Mouse (Mus musculus): ENCODE measurements around the gene Capn11. TPM values are rescaled to one million over a fixed set of nuclear protein-coding genes. Genes with fewer than 3 reads are reported as not detected.

Capn11 gene
- polyA plus RNA-seq (2016; fragmentation: Nextera tagmentation; extraction: Ambion mirVana), result 0.75 and 0.91 TPM in 2 replicates

- WGBS, result 81% methylated on average over 4 of the region's 4 CpGs
- H3K4me1 ChIP-seq, result 0 out of 2 replicates have a peak, but pooled peaks cover 3% of the 10 kb centered on the region
- peaks cover 31% of the 10 kb centered on the region for H3K36me3 ChIP-seq
- no peak within 1 kb of the TSS for H3K4me2 ChIP-seq (replicated peaks)
- ATAC-seq (ENCODE audit: insufficient number of reproducible peaks, insufficient read depth, low FRiP score, low TSS enrichment), result no peak
- H3K27me3 ChIP-seq, result no peaks in the 10 kb centered on the region
- no peaks in the 10 kb centered on the region for H3K9me3 ChIP-seq
- no peak within 1 kb of the TSS for H3K9ac ChIP-seq
- no peak within 1 kb of the TSS for H3K4me3 ChIP-seq
- H3K27ac ChIP-seq, result no peak within 1 kb of the TSS
Measured at GRCm38 (mm10) chr17:45659225-45659624, at the start of gene Capn11. TSS of gene Capn11 (minus strand) at chr17:45659325.

GRCm38 (mm10) chr17:45708179-45708578 is 49.1 kb upstream of the Capn11 start:
- Histone ChIP-seq H3K4me1 (no peaks in the 10 kb centered on the region), H3K4me2 (replicated peaks) (no peak overlapping the region), H3K4me3 (no peak overlapping the region), H3K9ac (no peak overlapping the region), H3K27me3 (no peaks in the 10 kb centered on the region), H3K36me3 (no peaks in the 10 kb centered on the region), H3K9me3 (no peaks in the 10 kb centered on the region), H3K27ac (no peak overlapping the region)
- no peak for ATAC-seq (ENCODE audit: insufficient number of reproducible peaks, insufficient read depth, low FRiP score, low TSS enrichment)
- WGBS, result 82% methylated on average over 8 of the region's 8 CpGs

- Histone ChIP-seq H3K27me3 (no peaks in the 10 kb centered on the region), H3K27ac (no peak overlapping the region), H3K9ac (no peak overlapping the region), H3K36me3 (no peaks in the 10 kb centered on the region), H3K4me1 (no peaks in the 10 kb centered on the region), H3K4me2 (replicated peaks) (no peak overlapping the region), H3K9me3 (no peaks in the 10 kb centered on the region), H3K4me3 (no peak overlapping the region)
- WGBS, result 28% methylated on average over 3 of the region's 3 CpGs
- ATAC-seq (ENCODE audit: insufficient number of reproducible peaks, insufficient read depth, low FRiP score, low TSS enrichment), result no peak
Measured at GRCm38 (mm10) chr17:45707376-45707775, 48.3 kb upstream of the Capn11 start.

- 64% methylated on average over 5 of the region's 5 CpGs for WGBS
- H3K4me2 ChIP-seq (replicated peaks), result no peak overlapping the region
- no peaks in the 10 kb centered on the region for H3K4me1 ChIP-seq
- H3K27me3 ChIP-seq, result no peaks in the 10 kb centered on the region
- H3K36me3 ChIP-seq, result no peaks in the 10 kb centered on the region
- no peak for ATAC-seq (ENCODE audit: insufficient number of reproducible peaks, insufficient read depth, low FRiP score, low TSS enrichment)
- H3K4me3 ChIP-seq, result no peak overlapping the region
- no peak overlapping the region for H3K9ac ChIP-seq
- H3K27ac ChIP-seq, result no peak overlapping the region
- H3K9me3 ChIP-seq, result no peaks in the 10 kb centered on the region
Measured at GRCm38 (mm10) chr17:45706796-45707195, 47.7 kb upstream of the Capn11 start.

GRCm38 (mm10) chr17:45703187-45703586 is 44.1 kb upstream of the Capn11 start:
- no peaks in the 10 kb centered on the region for H3K9me3 ChIP-seq
- H3K36me3 ChIP-seq, result peaks cover 8% of the 10 kb centered on the region
- no peak for ATAC-seq (ENCODE audit: insufficient number of reproducible peaks, insufficient read depth, low FRiP score, low TSS enrichment)
- H3K9ac ChIP-seq, result no peak overlapping the region
- no peak overlapping the region for H3K27ac ChIP-seq
- H3K4me3 ChIP-seq, result no peak overlapping the region
- H3K4me2 ChIP-seq (replicated peaks), result no peak overlapping the region
- no peaks in the 10 kb centered on the region for H3K27me3 ChIP-seq
- peaks cover 10% of the 10 kb centered on the region; the same call in 1 of the 2 replicates for H3K4me1 ChIP-seq
- 64% methylated on average over 7 of the region's 7 CpGs for WGBS

GRCm38 (mm10) chr17:45702254-45702653 is 43.1 kb upstream of the Capn11 start:
- no peak overlapping the region for H3K4me3 ChIP-seq
- H3K36me3 ChIP-seq, result peaks cover 15% of the 10 kb centered on the region
- 50% methylated on average over 4 of the region's 4 CpGs for WGBS

GRCm38 (mm10) chr17:45701236-45701591 is 42.1 kb upstream of the Capn11 start:
- WGBS, result 70% methylated on average over 9 of the region's 9 CpGs
- no peak overlapping the region for H3K27ac ChIP-seq
- H3K4me3 ChIP-seq, result no peak overlapping the region

More at GRCm38 (mm10) chr17:45702254-45702653, 43.1 kb upstream of the Capn11 start:
- no peak overlapping the region for H3K4me2 ChIP-seq (replicated peaks)
- no peak for ATAC-seq (ENCODE audit: insufficient number of reproducible peaks, insufficient read depth, low FRiP score, low TSS enrichment)
- no peak overlapping the region for H3K27ac ChIP-seq
- no peak overlapping the region for H3K9ac ChIP-seq
- peaks cover 10% of the 10 kb centered on the region; the same call in 1 of the 2 replicates for H3K4me1 ChIP-seq
- H3K9me3 ChIP-seq, result no peaks in the 10 kb centered on the region
- H3K27me3 ChIP-seq, result no peaks in the 10 kb centered on the region

GRCm38 (mm10) chr17:45700496-45701235 is 41.5 kb upstream of the Capn11 start:
- no peak overlapping the region for H3K9ac ChIP-seq
- 43% methylated on average over 11 of the region's 16 CpGs for WGBS
- H3K4me1 ChIP-seq, result peaks cover 10% of the 10 kb centered on the region; the same call in 1 of the 2 replicates
- H3K27me3 ChIP-seq, result no peaks in the 10 kb centered on the region
- H3K9me3 ChIP-seq, result no peaks in the 10 kb centered on the region
- no peak overlapping the region for H3K27ac ChIP-seq
- no peak overlapping the region for H3K4me2 ChIP-seq (replicated peaks)
- no peak for ATAC-seq (ENCODE audit: insufficient number of reproducible peaks, insufficient read depth, low FRiP score, low TSS enrichment)
- peaks cover 18% of the 10 kb centered on the region for H3K36me3 ChIP-seq
- H3K4me3 ChIP-seq, result no peak overlapping the region

More at GRCm38 (mm10) chr17:45701236-45701591, 42.1 kb upstream of the Capn11 start:
- peaks cover 10% of the 10 kb centered on the region; the same call in 1 of the 2 replicates for H3K4me1 ChIP-seq
- peaks cover 18% of the 10 kb centered on the region for H3K36me3 ChIP-seq
- H3K27me3 ChIP-seq, result no peaks in the 10 kb centered on the region
- no peak for ATAC-seq (ENCODE audit: insufficient number of reproducible peaks, insufficient read depth, low FRiP score, low TSS enrichment)
- H3K4me2 ChIP-seq (replicated peaks), result no peak overlapping the region
- H3K9ac ChIP-seq, result no peak overlapping the region
- H3K9me3 ChIP-seq, result no peaks in the 10 kb centered on the region

- no peak for ATAC-seq (ENCODE audit: insufficient number of reproducible peaks, insufficient read depth, low FRiP score, low TSS enrichment)
- 85% methylated on average over 3 of the region's 3 CpGs for WGBS
Measured at GRCm38 (mm10) chr17:45699039-45699740, 40.1 kb upstream of the Capn11 start.

GRCm38 (mm10) chr17:45698368-45698767 is 39.2 kb upstream of the Capn11 start:
- Histone ChIP-seq H3K27ac (no peak overlapping the region), H3K9me3 (no peaks in the 10 kb centered on the region), H3K4me2 (replicated peaks) (no peak overlapping the region), H3K27me3 (no peaks in the 10 kb centered on the region), H3K4me3 (no peak overlapping the region), H3K9ac (no peak overlapping the region), H3K36me3 (peaks cover 18% of the 10 kb centered on the region), H3K4me1 (peaks cover 12% of the 10 kb centered on the region; the same call in 1 of the 2 replicates)
- WGBS, result 93% methylated on average over 6 of the region's 6 CpGs
- ATAC-seq (ENCODE audit: insufficient number of reproducible peaks, insufficient read depth, low FRiP score, low TSS enrichment), result no peak

More at GRCm38 (mm10) chr17:45699039-45699740, 40.1 kb upstream of the Capn11 start:
- no peak overlapping the region for H3K4me3 ChIP-seq
- H3K4me2 ChIP-seq (replicated peaks), result no peak overlapping the region
- peaks cover 10% of the 10 kb centered on the region; the same call in 1 of the 2 replicates for H3K4me1 ChIP-seq
- H3K27ac ChIP-seq, result no peak overlapping the region
- no peaks in the 10 kb centered on the region for H3K9me3 ChIP-seq
- H3K9ac ChIP-seq, result no peak overlapping the region
- peaks cover 18% of the 10 kb centered on the region for H3K36me3 ChIP-seq
- no peaks in the 10 kb centered on the region for H3K27me3 ChIP-seq

- Histone ChIP-seq H3K9ac (no peak overlapping the region), H3K4me2 (replicated peaks) (no peak overlapping the region), H3K27ac (no peak overlapping the region), H3K9me3 (no peaks in the 10 kb centered on the region), H3K27me3 (no peaks in the 10 kb centered on the region), H3K36me3 (peaks cover 18% of the 10 kb centered on the region), H3K4me1 (peaks cover 18% of the 10 kb centered on the region; the same call in 1 of the 2 replicates), H3K4me3 (no peak overlapping the region)
- WGBS, result 87% methylated on average over 9 of the region's 9 CpGs
- ATAC-seq (ENCODE audit: insufficient number of reproducible peaks, insufficient read depth, low FRiP score, low TSS enrichment), result no peak
Measured at GRCm38 (mm10) chr17:45696981-45697380, 37.9 kb upstream of the Capn11 start.

Data from embryonic facial prominence, embryonic 12.5 days (tissue).